Mouse (Mus musculus) right cerebral cortex, postnatal 25 days (tissue): ENCODE measurements around the gene Ngfr.

ENCODE experiments used
- DNase-seq: peaks from one replicate; pipeline ENCODE4 v3.0.0; 2022

The Ngfr gene

GRCm38 (mm10) chr11:95594686-95595212, 7.2 kb upstream of the Ngfr start:
- no peak for DNase-seq

GRCm38 (mm10) chr11:95593501-95593900, 6.0 kb upstream of the Ngfr start:
- DNase-seq = no peak

- DNase-seq = no peak
These were observed 5.2 kb upstream of the Ngfr start for GRCm38 (mm10) chr11:95592691-95593090.

GRCm38 (mm10) chr11:95589195-95589594, 1.7 kb upstream of the Ngfr start:
- DNase-seq = no peak

- DNase-seq = no peak
These were observed 648 bp downstream of the Ngfr start for GRCm38 (mm10) chr11:95586751-95587422.

- peak; percentile 74 for DNase-seq
These were observed 1.4 kb downstream of the Ngfr start for GRCm38 (mm10) chr11:95586184-95586583.

- DNase-seq = no peak
These were observed 1.9 kb downstream of the Ngfr start for GRCm38 (mm10) chr11:95585684-95586083.

- DNase-seq = no peak
These were observed 2.3 kb downstream of the Ngfr start for GRCm38 (mm10) chr11:95585281-95585680.

- DNase-seq = no peak
These were observed 2.9 kb downstream of the Ngfr start for GRCm38 (mm10) chr11:95584651-95585050.

GRCm38 (mm10) chr11:95583396-95583795, 4.1 kb downstream of the Ngfr start:
- DNase-seq = no peak

GRCm38 (mm10) chr11:95582193-95582592, 5.3 kb downstream of the Ngfr start:
- DNase-seq = no peak

GRCm38 (mm10) chr11:95579455-95579854, 8.1 kb downstream of the Ngfr start:
- no peak for DNase-seq

- no peak for DNase-seq
These were observed 9.6 kb downstream of the Ngfr start for GRCm38 (mm10) chr11:95577776-95578446.

- DNase-seq = no peak
These were observed 11.2 kb downstream of the Ngfr start for GRCm38 (mm10) chr11:95576299-95576698.

- no peak for DNase-seq
These were observed 11.7 kb downstream of the Ngfr start for GRCm38 (mm10) chr11:95575791-95576190.

GRCm38 (mm10) chr11:95574786-95575334, 12.7 kb downstream of the Ngfr start:
- DNase-seq = no peak

- no peak for DNase-seq
These were observed 15.3 kb downstream of the Ngfr start for GRCm38 (mm10) chr11:95572227-95572626.

GRCm38 (mm10) chr11:95571755-95572154, 15.8 kb downstream of the Ngfr start:
- no peak for DNase-seq

GRCm38 (mm10) chr11:95570827-95571619, 16.5 kb downstream of the Ngfr start:
- no peak for DNase-seq

GRCm38 (mm10) chr11:95569908-95570307, 17.6 kb downstream of the Ngfr start:
- DNase-seq = no peak

GRCm38 (mm10) chr11:95567936-95568715, 19.4 kb downstream of the Ngfr start:
- DNase-seq = no peak

- DNase-seq = no peak
These were observed 20.2 kb downstream of the Ngfr start for GRCm38 (mm10) chr11:95567366-95567765.
